Mouse (Mus musculus) spleen, adult 2 months (tissue): ENCODE results near the gene Psmd8.

Experiments
- CTCF ChIP-seq: fragments of 200-500 bp; IDR thresholded peaks from 2 replicates; pipeline ENCODE4 v1.5.1; 2011; ENCODE audit warnings: mild to moderate bottlenecking, inconsistent platforms; ENCODE audit not compliant: insufficient read depth, insufficient read length, insufficient replicate concordance; ENCODE audit errors: extremely low read depth
- POLR2A ChIP-seq: fragments of 200-500 bp; IDR thresholded peaks from 2 replicates; pipeline ENCODE4 v1.6.1; 2011; ENCODE audit warnings: low read depth, low read length, inconsistent platforms

GRCm38 (mm10) chr7:29162750-29163525, 17.6 kb downstream of the Psmd8 start:
- TF ChIP-seq POLR2A (no peak), CTCF (no peak)
